Mouse (Mus musculus) myocyte (in vitro differentiated cells): ENCODE data around the gene Mgarp.

Experiments
- MAX ChIP-seq: IDR thresholded peaks from one replicate; pipeline ENCODE4 v1.6.1; 2011; ENCODE audit warnings: low read depth, mild to moderate bottlenecking, control low read depth
- MYOG ChIP-seq, 3 experiments: IDR thresholded peaks; one replicate each; pipeline ENCODE4 v1.6.1; 2011; ENCODE audit warnings: control low read depth in 2 of 3, low read depth in 2 of 3, mild to moderate bottlenecking in 2 of 3; ENCODE audit not compliant: insufficient read length in 2 of 3, control insufficient read depth in 1 of 3, insufficient read depth in 1 of 3
- POLR2A ChIP-seq: IDR thresholded peaks from one replicate; pipeline ENCODE4 v1.6.1; 2011; ENCODE audit warnings: low read depth, mild to moderate bottlenecking, control low read depth, moderate library complexity; ENCODE audit not compliant: insufficient read length
- POLR2AphosphoS2 ChIP-seq: IDR thresholded peaks from one replicate; pipeline ENCODE4 v1.6.1; 2011; ENCODE audit warnings: low read depth, control low read depth; ENCODE audit not compliant: insufficient read length
- TCF12 ChIP-seq: IDR thresholded peaks from one replicate; pipeline ENCODE4 v1.6.1; 2011; ENCODE audit warnings: mild to moderate bottlenecking, control low read depth; ENCODE audit not compliant: poor library complexity, insufficient read depth, severe bottlenecking
- USF1 ChIP-seq: IDR thresholded peaks from one replicate; pipeline ENCODE4 v1.6.1; 2011; ENCODE audit warnings: low read depth, mild to moderate bottlenecking, control low read depth, moderate library complexity

GRCm38 (mm10) chr3:51413276-51413675 is 16.7 kb upstream of the Mgarp start:
- TF ChIP-seq TCF12, result no peak
- TF ChIP-seq POLR2A, result no peak
- no peak for TF ChIP-seq USF1
- TF ChIP-seq POLR2AphosphoS2, result no peak
- TF ChIP-seq MAX, result no peak
- TF ChIP-seq MYOG (IDR thresholded peaks at IDR 0.05; ENCODE audit: control insufficient read depth in 1 of 3, insufficient read depth in 1 of 3, insufficient read length in 2 of 3, low read depth in 2 of 3), result no peak
